Mouse (Mus musculus): ENCODE measurements around the gene Foxp4.

- TF ChIP-seq TAL1 (IDR thresholded peaks at IDR 0.05; ENCODE audit: low read length) (no peak), GATA1 (IDR thresholded peaks at IDR 0.05; ENCODE audit: low read length) (no peak)
Observed at GRCm38 (mm10) chr17:47853760-47854159, 70.7 kb downstream of the Foxp4 start.

All from erythroblast, embryonic 14.5 days (primary cell).